Mouse (Mus musculus) heart, embryonic 13.5 days (tissue): ENCODE measurements at regions not wholly inside any gene's neighbourhood (a gene's known extent, or its start where the extent isn't known, plus 50 kb on each side); places are given as distances from the start of the nearest gene placed in this dataset.

Experiments used
- ATAC-seq: fragments of 200-750 bp; cut with Nextera tagmentation; 2 replicates; pipeline ENCODE4 v1.8.0; 2017; ENCODE audit warnings: moderate TSS enrichment; ENCODE audit not compliant: insufficient number of reproducible peaks, low FRiP score, low TSS enrichment; ENCODE audit errors: extremely low read depth
- H3K27ac ChIP-seq: fragments of 300-500 bp; sonication (generic); replicated peaks from 2 replicates; pipeline ENCODE4 v1.5.1; 2015; ENCODE audit warnings: moderate library complexity, mild to moderate bottlenecking, inconsistent platforms
- H3K27me3 ChIP-seq: fragments of 300-500 bp; sonication (generic); replicated peaks from 2 replicates; pipeline ENCODE4 v1.6.1; 2015; ENCODE audit warnings: mild to moderate bottlenecking, inconsistent platforms
- H3K36me3 ChIP-seq: fragments of 300-500 bp; sonication (generic); 2 replicates; pipeline ENCODE4 v1.6.1; 2015; ENCODE audit warnings: mild to moderate bottlenecking, inconsistent platforms
- H3K4me1 ChIP-seq: fragments of 300-500 bp; sonication (generic); 2 replicates; pipeline ENCODE4 v1.6.1; 2015; ENCODE audit warnings: inconsistent platforms
- H3K4me2 ChIP-seq: fragments of 300-500 bp; sonication (generic); 2 replicates; pipeline ENCODE4 v1.6.1; 2015; ENCODE audit warnings: inconsistent platforms, mild to moderate bottlenecking, moderate library complexity
- H3K4me3 ChIP-seq: fragments of 300-500 bp; sonication (generic); 2 replicates; pipeline ENCODE4 v1.5.1; 2015; ENCODE audit warnings: moderate library complexity, mild to moderate bottlenecking, inconsistent platforms
- H3K9ac ChIP-seq: fragments of 300-500 bp; sonication (generic); 2 replicates; pipeline ENCODE4 v1.6.1; 2015; ENCODE audit warnings: inconsistent platforms, mild to moderate bottlenecking, moderate library complexity
- H3K9me3 ChIP-seq: fragments of 300-500 bp; sonication (generic); 2 replicates; pipeline ENCODE4 v1.6.1; 2016; ENCODE audit warnings: inconsistent platforms
- WGBS: fragments of 180-500 bp; shearing (Covaris S2); methylation state at CpG from one replicate; pipeline ENCODE4 v1.1.7; 2015; ENCODE audit warnings: mixed read lengths; 5-methylcytosine and 5-hydroxymethylcytosine counted together

DNA sequence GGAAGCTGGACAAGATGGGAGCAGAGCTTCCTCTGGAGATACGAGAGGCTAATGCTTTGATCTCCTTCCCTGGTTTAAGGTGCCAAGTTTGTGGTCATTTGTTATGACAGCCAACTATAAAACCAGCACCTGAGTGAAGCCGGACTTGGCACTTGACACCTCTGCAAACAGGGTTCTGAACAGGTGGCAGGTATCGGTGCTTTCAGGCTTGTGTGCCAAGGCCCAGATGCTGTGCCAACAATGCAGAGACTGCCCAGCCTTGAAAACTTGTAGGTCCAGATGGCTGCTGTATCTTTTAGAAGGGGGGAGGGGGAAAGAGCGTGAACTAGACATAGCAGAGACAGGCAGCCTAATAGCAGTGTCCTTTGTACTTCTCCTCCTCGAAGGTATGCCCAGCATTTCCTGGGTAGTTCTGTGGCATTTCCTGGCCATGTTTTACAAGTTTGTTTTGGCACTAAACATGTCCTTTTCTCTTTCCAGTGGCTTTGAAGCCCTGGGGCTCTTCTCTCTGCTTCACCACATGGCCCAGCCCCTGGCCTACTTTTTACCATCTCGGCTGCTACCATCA, 196.3 kb upstream of the Maf start:
- Histone ChIP-seq H3K36me3 (no peaks in the 10 kb centered on the region), H3K27me3 (0 out of 2 replicates have a peak, but pooled peaks cover 8% of the 10 kb centered on the region), H3K4me3 (no peak overlapping the region), H3K9ac (no peak overlapping the region), H3K9me3 (peaks cover 5% of the 10 kb centered on the region; the same call in 1 of the 2 replicates), H3K27ac (no peak overlapping the region), H3K4me1 (peaks cover 6% of the 10 kb centered on the region), H3K4me2 (no peak overlapping the region)
- WGBS = 52% methylated on average over 6 of the region's 6 CpGs
- ATAC-seq = no peak

DNA sequence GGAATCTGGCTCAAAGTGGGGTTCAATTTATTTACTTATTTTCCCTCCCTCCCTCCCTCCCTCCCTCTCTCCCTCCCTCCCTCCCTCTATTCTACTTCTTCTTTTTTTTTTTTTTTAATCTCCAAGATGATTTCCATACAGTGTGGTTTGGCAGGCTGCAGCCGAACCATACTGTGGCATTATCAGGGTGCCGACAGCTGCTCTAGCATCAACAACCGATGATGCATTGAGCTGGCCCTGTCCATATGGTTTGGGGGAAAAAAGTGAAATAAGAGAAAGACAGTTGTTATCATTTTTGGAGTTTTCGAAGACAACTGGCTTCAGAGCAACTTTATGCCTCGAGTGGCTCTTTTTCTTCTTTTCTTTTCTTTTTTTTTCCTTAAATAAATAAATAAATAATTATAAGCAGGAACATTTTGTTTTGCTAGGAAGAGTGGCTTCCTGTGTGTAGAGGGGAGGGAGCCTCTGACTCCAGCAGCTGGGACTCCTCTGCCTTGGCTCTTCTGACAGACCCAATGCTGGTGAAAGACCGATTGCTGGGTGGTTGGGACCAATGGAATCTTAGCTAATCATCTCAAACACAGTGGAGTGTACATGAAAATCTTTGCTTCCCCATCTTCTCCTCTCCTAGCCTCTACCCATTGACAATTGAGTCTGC, 190.1 kb upstream of the Maf start:
- Histone ChIP-seq H3K36me3 (no peaks in the 10 kb centered on the region), H3K9ac (no peak overlapping the region), H3K4me2 (no peak overlapping the region), H3K4me1 (peaks cover 6% of the 10 kb centered on the region; the same call in 1 of the 2 replicates), H3K27me3 (no peaks in the 10 kb centered on the region), H3K4me3 (no peak overlapping the region), H3K9me3 (no peaks in the 10 kb centered on the region), H3K27ac (no peak overlapping the region)
- no peak for ATAC-seq
- 55% methylated on average over 6 of the region's 6 CpGs for WGBS

DNA sequence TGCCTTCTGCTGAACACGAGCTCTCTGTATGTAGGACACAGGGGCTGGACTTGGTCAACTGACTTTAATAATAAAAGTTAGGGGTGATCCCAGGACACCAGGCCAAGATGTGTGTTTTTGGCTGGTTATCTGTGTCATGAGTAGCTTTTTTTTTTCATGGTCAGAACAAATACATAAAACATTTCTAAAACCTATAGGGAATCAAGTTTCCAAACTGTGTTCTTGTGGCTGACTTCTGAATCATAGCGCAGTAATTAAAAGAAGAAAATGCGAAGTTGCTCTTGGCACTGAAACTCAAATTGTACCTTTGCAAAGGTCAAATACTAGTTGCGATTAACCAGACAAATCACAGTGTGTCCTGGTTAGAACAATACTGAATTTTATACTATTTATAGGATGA, 189.5 kb upstream of the Maf start:
- Histone ChIP-seq H3K4me1 (peaks cover 6% of the 10 kb centered on the region; the same call in 1 of the 2 replicates), H3K27me3 (no peaks in the 10 kb centered on the region), H3K4me3 (no peak overlapping the region), H3K36me3 (no peaks in the 10 kb centered on the region), H3K9ac (no peak overlapping the region), H3K4me2 (no peak overlapping the region), H3K9me3 (no peaks in the 10 kb centered on the region), H3K27ac (no peak overlapping the region)
- ATAC-seq = no peak
- WGBS = 71% methylated on average over 4 of the region's 4 CpGs

DNA sequence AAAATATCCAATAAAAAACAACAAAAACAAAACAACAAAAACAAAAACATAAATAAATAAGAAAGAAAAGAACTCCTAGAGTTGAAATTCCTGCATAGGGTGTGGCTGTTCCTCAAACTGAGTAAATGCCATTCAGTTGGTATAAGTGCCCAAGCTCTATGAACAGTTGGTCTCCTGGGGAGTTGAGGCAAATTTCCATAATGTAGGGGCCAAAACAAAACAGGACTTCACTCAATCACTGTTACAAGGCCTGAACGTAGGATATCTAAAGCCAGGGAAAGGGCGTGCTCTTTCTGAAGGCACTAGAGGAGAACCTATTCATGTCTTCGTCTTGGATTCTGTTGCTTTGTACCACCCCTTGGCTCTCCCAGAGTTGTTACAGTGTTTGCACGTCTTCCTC, 188.5 kb upstream of the Maf start:
- peaks cover 6% of the 10 kb centered on the region; the same call in 1 of the 2 replicates for H3K4me1 ChIP-seq
- ATAC-seq = no peak
- 82% methylated on average over 4 of the region's 4 CpGs for WGBS
- no peaks in the 10 kb centered on the region for H3K27me3 ChIP-seq
- no peak overlapping the region for H3K4me2 ChIP-seq
- H3K9me3 ChIP-seq = no peaks in the 10 kb centered on the region
- H3K9ac ChIP-seq = no peak overlapping the region
- no peak overlapping the region for H3K4me3 ChIP-seq
- no peaks in the 10 kb centered on the region for H3K36me3 ChIP-seq
- no peak overlapping the region for H3K27ac ChIP-seq

DNA sequence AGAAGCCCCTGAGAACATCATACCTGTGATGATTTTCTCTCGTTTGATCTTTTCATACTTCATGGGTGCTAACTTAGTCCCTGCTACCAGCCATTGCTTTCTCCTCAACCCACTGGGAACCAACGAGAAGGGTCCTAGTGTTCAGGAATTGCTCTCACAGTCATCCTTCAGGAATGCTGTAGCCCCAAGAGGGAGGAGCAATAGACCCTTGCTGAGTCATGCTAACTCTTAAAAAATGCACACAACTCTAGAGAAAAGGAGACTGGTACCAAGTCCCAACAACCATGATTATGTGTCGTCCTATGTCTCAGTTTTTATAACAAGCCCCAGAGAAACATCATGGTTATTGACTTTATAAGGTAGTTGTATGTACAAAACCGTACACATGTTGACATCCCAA, 180.7 kb upstream of the Maf start:
- no peak overlapping the region for H3K9ac ChIP-seq
- H3K9me3 ChIP-seq = no peaks in the 10 kb centered on the region
- 66% methylated on average over 4 of the region's 4 CpGs for WGBS
- ATAC-seq = no peak
- H3K27me3 ChIP-seq = no peaks in the 10 kb centered on the region
- H3K4me2 ChIP-seq = no peak overlapping the region
- no peak overlapping the region for H3K4me3 ChIP-seq
- H3K36me3 ChIP-seq = no peaks in the 10 kb centered on the region
- H3K4me1 ChIP-seq = no peaks in the 10 kb centered on the region
- no peak overlapping the region for H3K27ac ChIP-seq

DNA sequence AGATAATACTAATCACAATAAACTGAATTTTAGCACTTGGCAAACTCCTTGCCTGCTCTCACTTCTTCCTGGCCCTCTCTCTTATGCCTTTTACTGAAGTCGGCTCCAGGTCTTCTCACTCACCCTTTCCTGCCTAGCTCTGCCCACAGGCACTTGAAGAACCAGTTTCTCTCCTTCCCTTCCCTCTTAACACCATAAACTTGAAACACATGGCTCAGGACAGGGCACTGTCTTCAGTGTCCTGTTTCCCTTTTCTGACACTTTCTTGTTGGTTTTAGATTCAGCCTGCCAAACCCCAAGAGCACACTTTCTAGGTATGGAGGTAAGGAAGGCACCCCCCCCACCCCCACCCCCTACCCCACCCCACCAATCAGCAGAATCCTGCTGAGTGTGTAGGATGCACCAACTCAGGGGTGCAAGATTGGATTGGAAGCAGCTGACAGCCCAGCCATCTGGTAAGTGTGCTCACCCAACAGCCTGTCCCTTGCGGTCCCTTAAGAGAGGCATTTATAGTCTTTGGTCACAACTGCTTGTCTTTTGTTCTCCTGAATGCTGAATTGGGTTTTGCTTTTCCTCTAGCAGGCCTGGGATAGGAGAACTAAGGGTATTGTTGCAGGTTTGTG, 177.6 kb upstream of the Maf start:
- 57% methylated on average over 2 of the region's 2 CpGs for WGBS
- Histone ChIP-seq H3K36me3 (no peaks in the 10 kb centered on the region), H3K27ac (no peak overlapping the region), H3K4me1 (no peaks in the 10 kb centered on the region), H3K9ac (no peak overlapping the region), H3K4me3 (no peak overlapping the region), H3K9me3 (no peaks in the 10 kb centered on the region), H3K4me2 (no peak overlapping the region), H3K27me3 (no peaks in the 10 kb centered on the region)
- no peak for ATAC-seq

DNA sequence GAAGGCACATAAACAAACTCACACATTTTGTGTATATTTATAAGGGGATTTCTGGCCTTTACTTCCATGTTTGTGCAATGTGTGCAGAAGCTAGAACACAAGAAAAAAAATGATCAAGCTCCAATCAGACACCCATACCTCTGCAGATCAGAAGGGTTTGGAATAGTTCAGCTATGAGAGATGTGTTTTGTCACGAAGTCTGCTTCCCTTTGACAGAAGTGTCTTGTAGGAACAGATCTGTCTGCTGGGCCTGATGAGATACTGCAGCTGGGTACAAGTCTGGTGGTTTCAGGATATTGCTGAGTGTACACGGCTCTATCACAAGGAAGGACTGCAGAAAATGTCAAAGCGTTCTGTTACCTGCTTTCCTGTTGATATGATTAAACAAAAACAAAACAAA, 176.2 kb upstream of the Maf start:
- Histone ChIP-seq H3K9me3 (no peaks in the 10 kb centered on the region), H3K27me3 (no peaks in the 10 kb centered on the region), H3K4me1 (no peaks in the 10 kb centered on the region), H3K27ac (no peak overlapping the region), H3K36me3 (no peaks in the 10 kb centered on the region), H3K9ac (no peak overlapping the region), H3K4me3 (no peak overlapping the region), H3K4me2 (no peak overlapping the region)
- ATAC-seq = no peak
- 28% methylated on average over 3 of the region's 3 CpGs for WGBS

DNA sequence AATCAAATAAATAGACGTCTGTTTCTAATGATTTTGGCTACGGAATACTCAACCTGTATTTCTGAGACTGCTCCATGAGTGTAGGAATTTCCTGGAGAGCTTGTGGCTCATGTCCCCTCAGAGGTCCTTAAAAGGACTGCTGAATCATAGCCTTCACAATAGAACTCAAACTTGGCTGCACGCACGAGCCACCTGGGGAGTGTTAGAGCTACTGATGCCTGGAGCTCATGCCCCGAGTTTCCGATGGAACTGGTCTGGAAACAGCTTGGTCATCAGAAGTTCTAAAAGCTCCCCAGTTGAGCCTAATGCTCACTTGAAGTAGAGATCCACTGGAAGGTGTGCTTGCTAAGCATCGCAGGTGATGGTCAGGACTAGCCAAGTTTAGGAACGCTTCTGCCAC, 174.3 kb upstream of the Maf start:
- H3K4me1 ChIP-seq = peaks cover 4% of the 10 kb centered on the region; the same call in 1 of the 2 replicates
- H3K4me2 ChIP-seq = no peak overlapping the region
- no peaks in the 10 kb centered on the region for H3K36me3 ChIP-seq
- no peaks in the 10 kb centered on the region for H3K9me3 ChIP-seq
- ATAC-seq = no peak
- WGBS = 71% methylated on average over 8 of the region's 8 CpGs
- no peak overlapping the region for H3K4me3 ChIP-seq
- no peak overlapping the region for H3K9ac ChIP-seq
- no peaks in the 10 kb centered on the region for H3K27me3 ChIP-seq
- no peak overlapping the region for H3K27ac ChIP-seq

DNA sequence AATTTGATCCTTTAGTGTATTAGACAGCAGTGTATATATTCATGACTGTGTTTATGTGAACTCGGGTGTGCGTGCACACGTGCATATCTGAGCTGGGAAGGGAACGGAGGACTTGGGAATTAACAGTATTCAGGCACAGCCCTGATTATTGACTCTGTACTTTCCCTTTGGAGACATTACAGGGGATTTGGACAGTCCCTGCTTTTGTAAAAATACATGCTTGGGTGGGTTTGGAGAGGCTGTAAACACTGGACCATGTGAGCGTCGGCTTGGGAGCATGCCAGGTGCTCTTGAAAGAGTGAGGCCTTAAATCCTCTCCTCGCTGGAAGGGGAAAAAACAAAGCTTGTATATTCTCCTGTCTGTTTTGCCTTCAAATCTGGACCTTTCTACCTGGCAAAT, 167.2 kb upstream of the Maf start:
- WGBS = 63% methylated on average over 7 of the region's 7 CpGs
- no peak overlapping the region for H3K4me3 ChIP-seq
- H3K36me3 ChIP-seq = no peaks in the 10 kb centered on the region
- no peak overlapping the region for H3K4me2 ChIP-seq
- H3K9ac ChIP-seq = no peak overlapping the region
- peaks cover 10% of the 10 kb centered on the region for H3K4me1 ChIP-seq
- H3K27ac ChIP-seq = no peak overlapping the region
- H3K27me3 ChIP-seq = no peaks in the 10 kb centered on the region
- no peak for ATAC-seq
- H3K9me3 ChIP-seq = no peaks in the 10 kb centered on the region

DNA sequence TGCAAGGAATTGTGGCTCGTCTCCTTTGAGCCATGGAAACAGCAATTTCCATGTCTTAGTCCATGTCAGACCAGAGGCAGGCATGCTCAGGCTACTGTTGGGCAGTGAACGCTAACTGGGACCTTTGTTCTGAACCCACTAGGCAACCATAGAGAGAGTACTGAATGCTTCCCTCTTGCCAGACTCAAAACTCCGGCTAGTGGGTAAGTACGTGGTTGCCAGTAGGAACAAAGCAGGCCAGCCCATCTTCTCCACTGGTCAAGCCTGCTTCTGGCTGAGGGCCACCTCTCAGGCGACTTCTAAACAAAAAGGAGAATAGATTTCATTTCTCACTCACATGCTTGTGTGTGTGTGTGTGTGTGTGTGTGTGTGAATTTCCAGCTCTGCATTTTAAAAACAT, 163.8 kb upstream of the Maf start:
- Histone ChIP-seq H3K4me1 (peaks cover 6% of the 10 kb centered on the region), H3K9me3 (no peaks in the 10 kb centered on the region), H3K4me3 (no peak overlapping the region), H3K27ac (no peak overlapping the region), H3K4me2 (no peak overlapping the region), H3K36me3 (no peaks in the 10 kb centered on the region), H3K9ac (no peak overlapping the region), H3K27me3 (no peaks in the 10 kb centered on the region)
- no peak for ATAC-seq
- 68% methylated on average over 5 of the region's 5 CpGs for WGBS

DNA sequence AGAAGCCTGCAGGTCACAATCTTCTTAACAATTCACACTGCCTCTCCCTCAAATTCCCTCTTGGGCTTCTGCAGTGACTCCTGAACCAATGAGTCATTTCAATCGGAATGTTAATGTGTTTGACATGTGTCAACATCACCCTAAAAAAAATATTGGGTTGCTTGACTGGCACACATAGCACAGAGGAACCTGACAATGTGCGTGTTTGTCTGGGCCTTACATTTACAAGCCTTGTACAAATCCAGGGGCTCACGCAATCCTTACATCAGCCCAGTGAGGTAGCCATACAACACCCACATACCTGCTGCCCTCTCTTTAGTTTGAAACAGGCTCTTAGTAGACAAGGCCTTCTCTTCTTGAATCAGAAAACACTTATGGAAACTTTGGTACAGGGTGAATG, 153.8 kb upstream of the Maf start:
- no peak overlapping the region for H3K4me3 ChIP-seq
- H3K36me3 ChIP-seq = no peaks in the 10 kb centered on the region
- H3K9ac ChIP-seq = no peak overlapping the region
- 73% methylated on average over 3 of the region's 3 CpGs for WGBS
- H3K9me3 ChIP-seq = no peaks in the 10 kb centered on the region
- H3K4me2 ChIP-seq = no peak overlapping the region
- no peak for ATAC-seq
- no peaks in the 10 kb centered on the region for H3K27me3 ChIP-seq
- no peak overlapping the region for H3K27ac ChIP-seq
- no peaks in the 10 kb centered on the region for H3K4me1 ChIP-seq

DNA sequence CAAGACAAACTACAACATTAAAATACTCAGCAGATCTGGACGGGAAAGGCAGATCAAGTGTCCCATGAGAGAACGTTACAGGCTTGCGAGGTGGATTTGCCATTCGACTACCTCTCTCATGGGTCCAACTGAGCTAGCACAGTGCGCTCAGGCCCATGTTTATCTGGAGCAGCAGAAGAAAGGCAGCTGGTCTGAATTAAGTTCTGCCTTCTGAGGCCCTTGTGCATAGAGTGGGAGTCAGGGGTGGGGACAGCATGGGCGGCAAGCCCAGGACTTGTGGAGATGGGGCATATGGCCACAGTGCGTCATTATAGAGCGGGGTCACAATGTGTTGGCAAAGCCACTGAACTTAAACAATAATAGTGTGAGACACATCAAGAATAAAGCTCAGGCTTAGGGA, 151.8 kb upstream of the Maf start:
- no peak for ATAC-seq
- Histone ChIP-seq H3K27me3 (no peaks in the 10 kb centered on the region), H3K36me3 (no peaks in the 10 kb centered on the region), H3K4me3 (no peak overlapping the region), H3K9me3 (no peaks in the 10 kb centered on the region), H3K9ac (no peak overlapping the region), H3K27ac (no peak overlapping the region), H3K4me2 (no peak overlapping the region), H3K4me1 (no peaks in the 10 kb centered on the region)
- WGBS = 79% methylated on average over 8 of the region's 8 CpGs
